Mouse (Mus musculus) heart, embryonic 10.5 days (tissue): Measurements from ENCODE around the gene Olfr1049. TPM values are rescaled to one million over a fixed set of nuclear protein-coding genes. Genes with fewer than 3 reads are reported as not detected.
"Not testable (repeated sequence)": the region's sequence is repeated elsewhere in the genome, so short reads cannot be mapped to it uniquely, and the experiment has no call there.

Experiments
- DNase-seq: peaks from one replicate; pipeline ENCODE4 v3.0.0-alpha.2; 2017; ENCODE audit warnings: low spot score
- H3K27ac ChIP-seq: fragments of 300-500 bp; sonication (generic); 2 replicates; pipeline ENCODE4 v1.5.1; 2016; ENCODE audit warnings: mild to moderate bottlenecking
- H3K27me3 ChIP-seq: fragments of 300-500 bp; sonication (generic); 2 replicates; pipeline ENCODE4 v1.6.1; 2016; ENCODE audit warnings: mild to moderate bottlenecking; ENCODE audit not compliant: poor library complexity, insufficient read depth, severe bottlenecking
- H3K36me3 ChIP-seq: fragments of 300-500 bp; sonication (generic); 2 replicates; pipeline ENCODE4 v1.6.1; 2016; ENCODE audit warnings: mild to moderate bottlenecking, moderate library complexity
- H3K4me1 ChIP-seq: fragments of 300-500 bp; sonication (generic); 2 replicates; pipeline ENCODE4 v1.6.1; 2016; ENCODE audit warnings: mild to moderate bottlenecking
- H3K4me3 ChIP-seq: fragments of 300-500 bp; sonication (generic); 2 replicates; pipeline ENCODE4 v1.5.1; 2016; ENCODE audit warnings: mild to moderate bottlenecking, moderate library complexity
- H3K9me3 ChIP-seq: fragments of 300-500 bp; sonication (generic); 2 replicates; pipeline ENCODE4 v1.6.1; 2016; ENCODE audit warnings: mild to moderate bottlenecking, moderate library complexity
- WGBS: fragments of 180-500 bp; shearing (Covaris S2); methylation state at CpG from one replicate; pipeline ENCODE4 v1.1.7; 2016; 5-methylcytosine and 5-hydroxymethylcytosine counted together
- polyA plus RNA-seq: library from polyadenylated mRNA; unstranded; fragments of >200 nt; fragmentation: Nextera tagmentation; extraction: Ambion mirVana; gene quantifications from 2 replicates; pipeline ENCODE4 v1.2.1, GENCODE M21; 2016

The Olfr1049 gene
- not detected in 2 replicates for polyA plus RNA-seq

DNA sequence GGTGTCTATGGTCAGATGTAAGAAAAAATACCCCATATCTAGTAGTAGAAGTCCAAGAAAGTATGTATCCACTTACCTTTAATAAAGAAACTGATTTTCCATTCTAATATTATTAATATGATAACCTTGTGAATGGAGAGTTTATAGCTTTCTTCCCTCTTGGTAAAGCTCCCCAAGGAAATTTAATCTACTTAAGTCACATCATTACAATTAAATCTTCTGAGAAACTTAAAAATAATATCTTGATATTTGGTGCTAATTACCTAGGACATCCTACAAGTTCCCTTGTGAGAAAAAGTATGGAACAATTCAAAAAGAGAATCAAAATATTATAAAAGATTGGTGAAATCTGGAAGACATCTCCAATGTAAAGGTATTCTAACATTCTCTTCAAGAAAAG is at the start of gene Olfr1049:
Gene Olfr1049, minus strand, starts transcription at position 101 of the 400 bp plus-strand sequence.
- not testable (repeated sequence) for H3K36me3 ChIP-seq, H3K4me3 ChIP-seq, H3K9me3 ChIP-seq, H3K27ac ChIP-seq, H3K27me3 ChIP-seq, H3K4me1 ChIP-seq, DNase-seq

DNA sequence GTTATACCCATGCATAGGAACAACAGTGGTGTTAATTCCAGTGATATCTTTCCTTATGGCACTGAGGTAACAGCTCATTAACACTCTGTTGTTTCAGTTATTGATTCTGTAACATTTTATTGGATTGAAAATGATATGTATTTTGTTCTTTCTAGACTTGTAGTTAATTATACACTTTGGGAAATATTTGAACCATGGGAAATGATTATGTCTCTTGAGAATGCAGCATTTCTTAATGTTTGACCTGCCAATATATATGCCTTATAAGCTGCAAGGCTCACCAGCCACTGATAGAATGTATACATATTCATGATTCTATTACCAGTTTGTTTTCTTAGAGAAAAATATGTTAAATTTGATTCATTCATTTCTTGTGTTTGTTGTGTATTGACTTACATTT is 34.0 kb upstream of the Olfr1049 start, which contains the start of gene Olfr1052:
Gene Olfr1052, plus strand, starts transcription at position 301 of the 400 bp plus-strand sequence.
- Histone ChIP-seq H3K36me3 (no peaks in the 10 kb centered on the region), H3K9me3 (no peaks in the 10 kb centered on the region), H3K4me3 (no peak within 1 kb of the TSS), H3K4me1 (no peaks in the 10 kb centered on the region), H3K27ac (no peak within 1 kb of the TSS), H3K27me3 (no peaks in the 10 kb centered on the region)
- DNase-seq = no peak

DNA sequence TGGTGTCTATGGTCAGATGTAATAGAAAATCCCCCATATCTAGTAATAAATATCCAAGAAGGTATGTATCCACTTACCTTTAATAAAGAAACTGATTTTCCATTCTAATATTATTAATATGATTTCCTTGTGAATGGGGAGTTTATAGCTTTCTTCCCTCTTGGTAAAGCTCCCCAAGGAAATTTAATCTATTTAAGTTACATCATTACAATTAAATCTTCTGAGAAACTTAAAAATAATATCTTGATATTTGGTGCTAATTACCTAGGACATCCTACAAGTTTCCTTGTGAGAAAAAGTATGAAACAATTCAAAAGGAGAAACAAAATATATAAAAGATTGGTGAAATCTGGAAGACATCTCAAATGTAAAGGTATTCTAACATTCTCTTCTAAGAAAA is 20.9 kb upstream of the Olfr1049 start, which contains the start of gene Olfr1051:
Gene Olfr1051, minus strand, starts transcription at position 101 of the 400 bp plus-strand sequence.
- not testable (repeated sequence) for H3K36me3 ChIP-seq, DNase-seq, H3K4me3 ChIP-seq, H3K27me3 ChIP-seq, H3K9me3 ChIP-seq, H3K4me1 ChIP-seq, H3K27ac ChIP-seq

DNA sequence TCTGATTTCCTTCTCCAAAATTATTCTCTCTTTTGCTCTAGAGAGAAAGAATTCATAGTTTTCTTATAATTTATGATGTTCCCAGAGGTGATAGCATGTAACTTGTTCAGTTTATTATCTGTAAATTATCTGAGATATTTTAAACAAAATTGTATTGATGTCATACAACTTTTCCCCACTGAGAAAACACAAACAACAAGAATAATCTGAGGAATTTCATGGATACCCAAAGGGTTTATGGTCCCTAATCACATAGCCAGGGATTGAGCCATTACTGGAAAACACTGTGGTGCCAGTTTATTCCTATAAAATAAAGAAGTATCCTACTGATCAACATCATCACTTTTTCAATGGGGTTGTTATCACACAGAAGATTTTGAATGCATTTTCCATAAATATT is 17.9 kb downstream of the Olfr1049 start, which contains the start of gene Olfr1048:
Gene Olfr1048, minus strand, starts transcription at position 101 of the 400 bp plus-strand sequence.
- H3K27me3 ChIP-seq = no peaks in the 10 kb centered on the region
- no peak within 1 kb of the TSS for H3K27ac ChIP-seq
- no peaks in the 10 kb centered on the region for H3K4me1 ChIP-seq
- no peak within 1 kb of the TSS for H3K4me3 ChIP-seq
- no peaks in the 10 kb centered on the region for H3K36me3 ChIP-seq
- no peaks in the 10 kb centered on the region for H3K9me3 ChIP-seq
- DNase-seq = no peak

DNA sequence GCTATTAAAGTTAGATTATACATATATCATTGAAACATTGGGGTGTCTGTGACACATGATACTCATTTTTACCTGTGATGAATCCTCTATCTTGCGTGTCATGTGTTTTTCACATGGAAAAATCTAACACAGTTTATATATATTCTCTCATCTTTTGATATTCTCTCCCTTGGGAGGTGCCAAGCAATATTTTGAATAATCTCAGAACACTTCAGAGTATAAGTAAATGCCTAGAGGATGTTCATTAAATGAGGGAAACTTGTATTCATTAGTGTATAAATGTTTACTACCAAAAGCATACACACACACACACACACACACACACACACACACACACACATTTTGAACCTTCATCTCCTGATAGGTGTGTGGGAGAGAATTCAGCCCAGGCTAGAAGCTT is 26.8 kb downstream of the Olfr1049 start, which contains the start of gene Olfr1047:
Gene Olfr1047, minus strand, starts transcription at position 101 of the 400 bp plus-strand sequence.
- Histone ChIP-seq H3K27me3 (no peaks in the 10 kb centered on the region), H3K27ac (no peak within 1 kb of the TSS), H3K4me1 (no peaks in the 10 kb centered on the region), H3K9me3 (no peaks in the 10 kb centered on the region), H3K36me3 (no peaks in the 10 kb centered on the region), H3K4me3 (no peak within 1 kb of the TSS)
- 93% methylated on average over 1 of the region's 1 CpGs for WGBS
- no peak for DNase-seq

DNA sequence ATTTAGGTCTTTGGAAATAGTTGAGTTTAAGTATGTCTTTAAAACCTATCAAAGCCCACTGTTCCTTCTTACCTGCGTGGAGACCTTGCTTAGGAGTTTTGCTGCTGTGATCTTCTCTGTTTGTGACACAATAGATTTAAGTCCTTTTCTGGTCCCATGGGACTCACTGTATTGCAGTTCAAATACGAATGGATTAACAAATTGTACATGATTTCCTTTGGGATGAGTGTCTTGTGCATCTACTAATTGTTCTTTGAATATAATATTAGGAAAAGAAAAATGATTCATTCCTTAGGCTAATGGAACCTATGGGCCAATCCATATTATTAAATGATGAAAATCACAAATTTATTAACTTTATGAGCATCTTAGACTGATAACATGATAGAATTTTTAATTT is 38.9 kb downstream of the Olfr1049 start, which contains the start of gene Olfr1046:
Gene Olfr1046, minus strand, starts transcription at position 101 of the 400 bp plus-strand sequence.
- Histone ChIP-seq H3K4me3 (no peak within 1 kb of the TSS), H3K9me3 (no peaks in the 10 kb centered on the region), H3K27ac (no peak within 1 kb of the TSS), H3K4me1 (no peaks in the 10 kb centered on the region), H3K27me3 (no peaks in the 10 kb centered on the region), H3K36me3 (no peaks in the 10 kb centered on the region)
- 75% methylated on average over 2 of the region's 2 CpGs for WGBS
- no peak for DNase-seq

Other genes with a start within 250 kb of the Olfr1049 start
- gene Olfr1033, start 237.7 kb downstream of the Olfr1049 start, polyA plus RNA-seq = 0.21 TPM in 1 of 2 replicates, not detected in the other
- gene Olfr1034, start 212.5 kb downstream of the Olfr1049 start, polyA plus RNA-seq = not detected in 2 replicates
- gene Olfr1036, start 184.3 kb downstream of the Olfr1049 start, polyA plus RNA-seq = not detected in 2 replicates
- not detected in 2 replicates for gene Olfr1037, start 170.9 kb downstream of the Olfr1049 start, polyA plus RNA-seq
- gene Olfr1039, start 122.4 kb downstream of the Olfr1049 start, polyA plus RNA-seq = not detected in 2 replicates
- gene Olfr1040, start 111.6 kb downstream of the Olfr1049 start, polyA plus RNA-seq = not detected in 2 replicates
- gene Olfr1042, start 96.5 kb downstream of the Olfr1049 start, polyA plus RNA-seq = not detected in 2 replicates
- not detected in 2 replicates for gene Olfr1043, start 90.8 kb downstream of the Olfr1049 start, polyA plus RNA-seq
- not detected in 2 replicates for gene Olfr1044, start 80.5 kb downstream of the Olfr1049 start, polyA plus RNA-seq
- not detected in 2 replicates for gene Olfr52, start 72.6 kb downstream of the Olfr1049 start, polyA plus RNA-seq
- not detected in 2 replicates for gene Olfr1045, start 55.3 kb downstream of the Olfr1049 start, polyA plus RNA-seq
- gene Olfr1046, start 39.0 kb downstream of the Olfr1049 start, polyA plus RNA-seq = not detected in 2 replicates
- not detected in 2 replicates for gene Olfr1047, start 26.9 kb downstream of the Olfr1049 start, polyA plus RNA-seq
- not detected in 2 replicates for gene Olfr1048, start 18.0 kb downstream of the Olfr1049 start, polyA plus RNA-seq
- gene Olfr1051, start 20.8 kb upstream of the Olfr1049 start, polyA plus RNA-seq = not detected in 2 replicates
- gene Olfr1052, start 34.1 kb upstream of the Olfr1049 start, polyA plus RNA-seq = not detected in 2 replicates
- not detected in 2 replicates for gene Olfr1053, start 57.0 kb upstream of the Olfr1049 start, polyA plus RNA-seq
- not detected in 2 replicates for gene Olfr1054, start 77.1 kb upstream of the Olfr1049 start, polyA plus RNA-seq
- gene Olfr1055, start 92.0 kb upstream of the Olfr1049 start, polyA plus RNA-seq = not detected in 2 replicates
- gene Olfr1056, start 104.1 kb upstream of the Olfr1049 start, polyA plus RNA-seq = not detected in 2 replicates
- gene Olfr1057, start 120.1 kb upstream of the Olfr1049 start, polyA plus RNA-seq = not detected in 2 replicates
- not detected in 2 replicates for gene Olfr1058, start 130.2 kb upstream of the Olfr1049 start, polyA plus RNA-seq
- gene Olfr1061, start 155.7 kb upstream of the Olfr1049 start, polyA plus RNA-seq = not detected in 2 replicates
- not detected in 2 replicates for gene Olfr1062, start 168.4 kb upstream of the Olfr1049 start, polyA plus RNA-seq
- gene Olfr1065, start 192.3 kb upstream of the Olfr1049 start, polyA plus RNA-seq = not detected in 2 replicates
- gene Olfr1066, start 197.9 kb upstream of the Olfr1049 start, polyA plus RNA-seq = not detected in 2 replicates
- gene Olfr228, start 229.1 kb upstream of the Olfr1049 start, polyA plus RNA-seq = not detected in 2 replicates